Mouse (Mus musculus) liver, embryonic 14.5 days (tissue): Measurements from ENCODE around the gene Trim9.

Experiments
- CTCF ChIP-seq: IDR thresholded peaks from 2 replicates; pipeline ENCODE4 v1.5.1; 2016; ENCODE audit warnings: antibody characterized with exemption, low read depth, control low read depth
- EP300 ChIP-seq: IDR thresholded peaks from 2 replicates; pipeline ENCODE4 v1.6.1; 2016; ENCODE audit warnings: antibody characterized with exemption, low read depth

- TF ChIP-seq CTCF (no peak), EP300 (no peak)
Measured at GRCm38 (mm10) chr12:70395061-70395460, 47.6 kb upstream of the Trim9 start.
